8 mouse cellular contexts compared by ENCODE assay signal in the genomic region with DNA sequence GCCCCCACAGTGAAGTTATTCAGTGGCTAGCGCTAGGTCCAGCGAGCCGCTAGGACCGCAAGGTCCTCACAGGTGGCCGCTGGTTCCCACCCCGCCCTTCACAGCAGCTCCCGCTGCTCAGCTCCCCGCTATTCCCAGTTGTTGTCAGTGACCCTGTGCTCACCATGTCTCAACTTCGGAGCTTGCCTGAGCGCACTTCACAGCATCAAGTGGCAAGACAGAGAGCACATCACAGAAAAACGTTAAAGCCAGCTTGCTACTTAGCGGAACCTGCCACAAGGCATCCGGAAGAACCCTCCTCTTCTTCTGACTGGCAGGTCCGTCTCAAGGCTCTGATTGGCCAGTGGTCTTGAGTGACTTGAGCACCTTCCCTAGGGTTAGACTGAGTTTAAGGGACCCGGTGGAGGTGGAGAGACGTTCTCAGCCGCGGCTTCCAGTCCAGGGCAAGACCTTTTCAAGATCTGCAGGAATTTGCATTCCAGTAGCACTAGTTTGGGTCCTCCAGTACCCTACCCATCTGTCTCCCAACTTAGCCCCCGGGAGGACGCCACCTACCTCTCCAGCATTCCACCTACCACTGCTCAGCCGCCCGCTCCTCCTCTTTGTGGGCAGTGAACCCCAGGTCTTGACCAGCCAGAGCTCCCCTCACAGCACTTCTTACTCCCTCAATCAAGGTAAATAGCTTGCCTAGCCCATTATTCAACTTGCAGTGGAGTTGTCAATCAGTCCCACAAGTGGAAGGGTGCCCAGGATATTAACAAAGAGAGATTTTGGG. TPM values are rescaled to one million over a fixed set of nuclear protein-coding genes. Genes with fewer than 3 reads are reported as not detected.
DNase-seq lines count a peak whose midpoint lies in the region; ATAC-seq and TF ChIP-seq lines count a peak whose summit lies in the region.

No protein-coding gene starts in this region.

- peak; percentile 21; the same call in 1 of the 2 replicates for TF ChIP-seq POLR2A in bone marrow, adult 2 months (IDR thresholded peaks at IDR 0.05; ENCODE audit: borderline replicate concordance, control insufficient read depth, low read depth, low read length)

- H3K4me1 ChIP-seq in bone marrow, adult 2 months (ENCODE audit: control insufficient read depth, insufficient read depth, low read length): no peaks in the 10 kb centered on the region; the same call in 1 of the 2 replicates
- peaks cover 13% of the 10 kb centered on the region for H3K4me1 ChIP-seq in embryonic facial prominence, embryonic 15.5 days
- peaks cover 11% of the 10 kb centered on the region for H3K4me1 ChIP-seq in kidney, embryonic 14.5 days (ENCODE audit: control insufficient read depth, insufficient read depth, low read length)
- H3K4me1 ChIP-seq in limb, embryonic 15.5 days: peaks cover 12% of the 10 kb centered on the region

- H3K27me3 ChIP-seq in embryonic facial prominence, embryonic 15.5 days: no peaks in the 10 kb centered on the region
- no peaks in the 10 kb centered on the region for H3K27me3 ChIP-seq in kidney, embryonic 14.5 days (ENCODE audit: control insufficient read depth, insufficient read depth, low read length)
- no peaks in the 10 kb centered on the region for H3K27me3 ChIP-seq in limb, embryonic 15.5 days

- H3K4me2 ChIP-seq in embryonic facial prominence, embryonic 15.5 days (replicated peaks): peak overlapping the region; percentile 74
- H3K4me2 ChIP-seq in kidney, embryonic 14.5 days (replicated peaks; ENCODE audit: low read depth, low read length): peak overlapping the region; percentile 71
- peak overlapping the region; percentile 71 for H3K4me2 ChIP-seq in limb, embryonic 15.5 days

- peak; percentile 94 for ATAC-seq in embryonic facial prominence, embryonic 15.5 days (ENCODE audit: insufficient number of reproducible peaks, low FRiP score, low TSS enrichment, low read depth)
- peak; percentile 99 for ATAC-seq in kidney, embryonic 14.5 days (ENCODE audit: low FRiP score, low TSS enrichment)
- peak; percentile 94 for ATAC-seq in limb, embryonic 15.5 days (ENCODE audit: insufficient number of reproducible peaks, low FRiP score, low TSS enrichment, low read depth)

- H3K4me3 ChIP-seq in bone marrow, adult 2 months (replicated peaks; ENCODE audit: control insufficient read depth, low read depth, low read length): peak overlapping the region; percentile 95
- H3K4me3 ChIP-seq in embryonic facial prominence, embryonic 15.5 days (replicated peaks): peak overlapping the region; percentile 86
- H3K4me3 ChIP-seq in kidney, embryonic 14.5 days (ENCODE audit: low read length): peak overlapping the region; percentile 83
- H3K4me3 ChIP-seq in limb, embryonic 15.5 days: peak overlapping the region; percentile 79

- H3K36me3 ChIP-seq in embryonic facial prominence, embryonic 15.5 days: peaks cover 17% of the 10 kb centered on the region
- 0 out of 2 replicates have a peak, but pooled peaks cover 8% of the 10 kb centered on the region for H3K36me3 ChIP-seq in kidney, embryonic 14.5 days (ENCODE audit: control insufficient read depth, insufficient read depth, low read length)
- H3K36me3 ChIP-seq in limb, embryonic 15.5 days: peaks cover 17% of the 10 kb centered on the region

- WGBS in bone marrow, adult 2 months: under 1% methylated on average over 22 of the region's 22 CpGs
- WGBS in embryonic facial prominence, embryonic 15.5 days: under 1% methylated on average over 22 of the region's 22 CpGs
- WGBS in kidney, embryonic 14.5 days: 0% methylated on average over 22 of the region's 22 CpGs
- WGBS in limb, embryonic 15.5 days: under 1% methylated on average over 22 of the region's 22 CpGs

- H3K27ac ChIP-seq in bone marrow, adult 2 months (ENCODE audit: control insufficient read depth, insufficient read depth, low read depth, low read length, poor library complexity): peak overlapping the region; percentile 50; the same call in 1 of the 2 replicates
- H3K27ac ChIP-seq in embryonic facial prominence, embryonic 15.5 days (replicated peaks): peak overlapping the region; percentile 85
- H3K27ac ChIP-seq in kidney, embryonic 14.5 days (ENCODE audit: low read depth, low read length): peak overlapping the region; percentile 71
- peak overlapping the region; percentile 90 for H3K27ac ChIP-seq in limb, embryonic 15.5 days

- DNase-seq in 416B (ENCODE audit: low read depth): peak; percentile 97
- DNase-seq in heart, adult 9 months (ENCODE audit: low spot score in 2 of 2): peak; percentile 91 to 92
- DNase-seq in monocyte, adult 2 months (ENCODE audit: low read depth in 1 of 2, low spot score in 2 of 2): peak; percentile 28 to 60
- DNase-seq in spleen, postnatal 36 days (ENCODE audit: low spot score in 2 of 2): peak; percentile 86

- H3K9me3 ChIP-seq in embryonic facial prominence, embryonic 15.5 days (replicated peaks): no peaks in the 10 kb centered on the region
- H3K9me3 ChIP-seq in kidney, embryonic 14.5 days (ENCODE audit: control insufficient read depth, low read length): 0 out of 2 replicates have a peak, but pooled peaks cover 4% of the 10 kb centered on the region
- no peaks in the 10 kb centered on the region for H3K9me3 ChIP-seq in limb, embryonic 15.5 days

- TF ChIP-seq CTCF in bone marrow, adult 2 months (IDR thresholded peaks at IDR 0.05; ENCODE audit: control insufficient read depth, insufficient read depth, low read length): no peak

- H3K9ac ChIP-seq in embryonic facial prominence, embryonic 15.5 days: peak overlapping the region; percentile 75
- peak overlapping the region; percentile 74 for H3K9ac ChIP-seq in kidney, embryonic 14.5 days (ENCODE audit: low read depth, low read length)
- peak overlapping the region; percentile 57 for H3K9ac ChIP-seq in limb, embryonic 15.5 days

RNA-seq across cellular contexts. Expression of a gene that starts 30.4 kb away (rescaled TPM):
- polyA plus RNA-seq in bone marrow, adult 2 months (2011; ENCODE audit: insufficient read depth, insufficient read length, low replicate concordance, missing spikeins): 2.2 and 3.7 TPM in 2 replicates
- polyA plus RNA-seq in embryonic facial prominence, embryonic 15.5 days (2015; fragmentation: Nextera tagmentation; extraction: Ambion mirVana): 9.7 and 10.0 TPM in 2 replicates
- 9.8 and 10.8 TPM in 2 replicates for polyA plus RNA-seq in kidney, embryonic 14.5 days (2014; fragmentation: Nextera tagmentation; extraction: Ambion mirVana)
- 7.9 and 10.1 TPM in 2 replicates for polyA plus RNA-seq in limb, embryonic 15.5 days (2015; fragmentation: Nextera tagmentation; extraction: Ambion mirVana)

Comparison
In these comparisons a context has a peak if more than half of its experiments do, and no peak if none do; other contexts are left out.
1. Peak in every context shown above with its lines: DNase-seq, ATAC-seq, H3K4me3 ChIP-seq and H3K27ac ChIP-seq.
2. DNase-seq: peak in every context shown above with its lines; median percentile 97 in 416B; 92 in heart, adult 9 months; 86 in spleen, postnatal 36 days; 44 in monocyte, adult 2 months.